Mouse (Mus musculus) midbrain, embryonic 11.5 days (tissue): ENCODE measurements at regions not wholly inside any gene's neighbourhood (a gene's known extent, or its start where the extent isn't known, plus 50 kb on each side); places are given as distances from the start of the nearest gene placed in this dataset.

Experiments
- ATAC-seq: fragments of 200-750 bp; cut with Nextera tagmentation; 2 replicates; pipeline ENCODE4 v1.8.0; 2017; ENCODE audit warnings: moderate TSS enrichment, moderate library complexity; ENCODE audit not compliant: low FRiP score
- DNase-seq: peaks from one replicate; pipeline ENCODE4 v3.0.0; 2015; ENCODE audit warnings: low spot score; ENCODE audit errors: missing footprints
- H3K27ac ChIP-seq: fragments of 300-500 bp; sonication (generic); 2 replicates; pipeline ENCODE4 v1.5.1; 2014; ENCODE audit warnings: low read depth, low read length
- H3K27me3 ChIP-seq: fragments of 300-500 bp; sonication (generic); 2 replicates; pipeline ENCODE4 v1.6.1; 2014; ENCODE audit warnings: mild to moderate bottlenecking, low read length, moderate library complexity, mixed read lengths; ENCODE audit not compliant: control insufficient read depth, insufficient read depth
- H3K36me3 ChIP-seq: fragments of 300-500 bp; sonication (generic); 2 replicates; pipeline ENCODE4 v1.6.1; 2014; ENCODE audit warnings: mild to moderate bottlenecking, low read length, moderate library complexity, mixed read lengths; ENCODE audit not compliant: control insufficient read depth, insufficient read depth
- H3K4me1 ChIP-seq: fragments of 300-500 bp; sonication (generic); 2 replicates; pipeline ENCODE4 v1.6.1; 2014; ENCODE audit warnings: low read length; ENCODE audit not compliant: control insufficient read depth, insufficient read depth
- H3K4me2 ChIP-seq: fragments of 300-500 bp; sonication (generic); 2 replicates; pipeline ENCODE4 v1.6.1; 2014; ENCODE audit warnings: mild to moderate bottlenecking, moderate library complexity
- H3K4me3 ChIP-seq: fragments of 300-500 bp; sonication (generic); 2 replicates; pipeline ENCODE4 v1.5.1; 2014; ENCODE audit warnings: low read depth, low read length
- H3K9ac ChIP-seq: fragments of 300-500 bp; sonication (generic); 2 replicates; pipeline ENCODE4 v1.6.1; 2014; ENCODE audit warnings: low read length
- H3K9me3 ChIP-seq: fragments of 300-500 bp; sonication (generic); 2 replicates; pipeline ENCODE4 v1.6.1; 2016; ENCODE audit warnings: low read length; ENCODE audit not compliant: control insufficient read depth
- WGBS: fragments of 180-500 bp; shearing (Covaris S2); extraction: QIAGEN DNeasy Blood & Tissue Kit; methylation state at CpG from one replicate; pipeline ENCODE4 v1.1.7; 2014; 5-methylcytosine and 5-hydroxymethylcytosine counted together

- DNase-seq, result no peak
- Histone ChIP-seq H3K4me2 (no peak overlapping the region), H3K4me3 (no peak overlapping the region), H3K36me3 (no peaks in the 10 kb centered on the region), H3K9me3 (no peaks in the 10 kb centered on the region), H3K9ac (no peak overlapping the region), H3K4me1 (no peaks in the 10 kb centered on the region), H3K27ac (no peak overlapping the region), H3K27me3 (no peaks in the 10 kb centered on the region)
- ATAC-seq, result no peak
- WGBS, result 79% methylated on average over 5 of the region's 5 CpGs
These were observed 399.0 kb downstream of the Atp23 start for GRCm38 (mm10) chr10:126502013-126502688.

- Histone ChIP-seq H3K27me3 (no peaks in the 10 kb centered on the region), H3K4me2 (no peak overlapping the region), H3K9me3 (no peaks in the 10 kb centered on the region), H3K27ac (no peak overlapping the region), H3K9ac (no peak overlapping the region), H3K36me3 (no peaks in the 10 kb centered on the region), H3K4me1 (no peaks in the 10 kb centered on the region), H3K4me3 (no peak overlapping the region)
- 85% methylated on average over 6 of the region's 6 CpGs for WGBS
- ATAC-seq, result no peak
- no peak for DNase-seq
These were observed 402.4 kb downstream of the Atp23 start for GRCm38 (mm10) chr10:126498726-126499125.

GRCm38 (mm10) chr10:126493734-126494133 lies 407.4 kb downstream of the Atp23 start:
- H3K27me3 ChIP-seq, result no peaks in the 10 kb centered on the region
- 88% methylated on average over 6 of the region's 6 CpGs for WGBS
- no peak overlapping the region for H3K27ac ChIP-seq
- no peak overlapping the region for H3K4me2 ChIP-seq
- H3K4me1 ChIP-seq, result no peaks in the 10 kb centered on the region
- DNase-seq (no peak), ATAC-seq (no peak)
- H3K4me3 ChIP-seq, result no peak overlapping the region
- H3K36me3 ChIP-seq, result no peaks in the 10 kb centered on the region
- no peak overlapping the region for H3K9ac ChIP-seq
- no peaks in the 10 kb centered on the region for H3K9me3 ChIP-seq

- H3K4me3 ChIP-seq, result no peak overlapping the region
- H3K27ac ChIP-seq, result no peak overlapping the region
- H3K36me3 ChIP-seq, result no peaks in the 10 kb centered on the region
- no peaks in the 10 kb centered on the region for H3K4me1 ChIP-seq
- ATAC-seq (no peak), DNase-seq (no peak)
- 82% methylated on average over 6 of the region's 6 CpGs for WGBS
- H3K27me3 ChIP-seq, result no peaks in the 10 kb centered on the region
- H3K9me3 ChIP-seq, result no peaks in the 10 kb centered on the region
- no peak overlapping the region for H3K4me2 ChIP-seq
- H3K9ac ChIP-seq, result no peak overlapping the region
These were observed 408.9 kb downstream of the Atp23 start for GRCm38 (mm10) chr10:126492211-126492610.

- Histone ChIP-seq H3K27ac (no peak overlapping the region), H3K27me3 (no peaks in the 10 kb centered on the region), H3K4me3 (no peak overlapping the region), H3K9me3 (no peaks in the 10 kb centered on the region), H3K4me1 (no peaks in the 10 kb centered on the region), H3K9ac (no peak overlapping the region), H3K4me2 (no peak overlapping the region), H3K36me3 (no peaks in the 10 kb centered on the region)
- WGBS, result 86% methylated on average over 7 of the region's 7 CpGs
- ATAC-seq (no peak), DNase-seq (no peak)
These were observed 416.0 kb downstream of the Atp23 start for GRCm38 (mm10) chr10:126485129-126485528.

GRCm38 (mm10) chr10:126483479-126483878 lies 417.7 kb downstream of the Atp23 start:
- Histone ChIP-seq H3K9ac (no peak overlapping the region), H3K27me3 (no peaks in the 10 kb centered on the region), H3K36me3 (no peaks in the 10 kb centered on the region), H3K9me3 (no peaks in the 10 kb centered on the region), H3K4me3 (no peak overlapping the region), H3K4me2 (no peak overlapping the region), H3K4me1 (no peaks in the 10 kb centered on the region), H3K27ac (no peak overlapping the region)
- DNase-seq (no peak), ATAC-seq (no peak)
- 91% methylated on average over 2 of the region's 2 CpGs for WGBS

- Histone ChIP-seq H3K36me3 (no peaks in the 10 kb centered on the region), H3K4me1 (no peaks in the 10 kb centered on the region), H3K9ac (no peak overlapping the region), H3K4me2 (no peak overlapping the region), H3K27ac (no peak overlapping the region), H3K9me3 (no peaks in the 10 kb centered on the region), H3K27me3 (no peaks in the 10 kb centered on the region), H3K4me3 (no peak overlapping the region)
- DNase-seq (no peak), ATAC-seq (no peak)
These were observed 420.8 kb downstream of the Atp23 start for GRCm38 (mm10) chr10:126480382-126480781.

GRCm38 (mm10) chr10:126479743-126480142 lies 421.4 kb downstream of the Atp23 start:
- H3K27ac ChIP-seq, result no peak overlapping the region
- H3K9ac ChIP-seq, result no peak overlapping the region
- H3K4me3 ChIP-seq, result no peak overlapping the region
- H3K4me2 ChIP-seq, result no peak overlapping the region
- DNase-seq, result no peak
- no peaks in the 10 kb centered on the region for H3K4me1 ChIP-seq
- 43% methylated on average over 2 of the region's 2 CpGs for WGBS
- H3K27me3 ChIP-seq, result no peaks in the 10 kb centered on the region
- no peak for ATAC-seq
- no peaks in the 10 kb centered on the region for H3K9me3 ChIP-seq
- no peaks in the 10 kb centered on the region for H3K36me3 ChIP-seq

GRCm38 (mm10) chr10:126473050-126473719 lies 428.0 kb downstream of the Atp23 start:
- H3K27me3 ChIP-seq, result no peaks in the 10 kb centered on the region
- no peak overlapping the region for H3K4me2 ChIP-seq
- H3K4me3 ChIP-seq, result no peak overlapping the region
- DNase-seq, result no peak
- H3K9ac ChIP-seq, result no peak overlapping the region
- H3K4me1 ChIP-seq, result no peaks in the 10 kb centered on the region
- H3K9me3 ChIP-seq, result no peaks in the 10 kb centered on the region
- no peak overlapping the region for H3K27ac ChIP-seq
- WGBS, result 78% methylated on average over 6 of the region's 6 CpGs
- no peak for ATAC-seq
- no peaks in the 10 kb centered on the region for H3K36me3 ChIP-seq
